Mouse (Mus musculus) liver, adult 2 months (tissue): ENCODE measurements around the gene Pla2g4f.

ENCODE experiments used
- CTCF ChIP-seq: fragments of 200-500 bp; IDR thresholded peaks from 2 replicates; pipeline ENCODE4 v1.5.1; 2011; ENCODE audit warnings: low read depth, low read length, control low read depth
- POLR2A ChIP-seq: fragments of 200-500 bp; IDR thresholded peaks from 2 replicates; pipeline ENCODE4 v1.6.1; 2011; ENCODE audit warnings: low read length, control low read depth; ENCODE audit not compliant: insufficient read depth; ENCODE audit errors: extremely low read depth

DNA sequence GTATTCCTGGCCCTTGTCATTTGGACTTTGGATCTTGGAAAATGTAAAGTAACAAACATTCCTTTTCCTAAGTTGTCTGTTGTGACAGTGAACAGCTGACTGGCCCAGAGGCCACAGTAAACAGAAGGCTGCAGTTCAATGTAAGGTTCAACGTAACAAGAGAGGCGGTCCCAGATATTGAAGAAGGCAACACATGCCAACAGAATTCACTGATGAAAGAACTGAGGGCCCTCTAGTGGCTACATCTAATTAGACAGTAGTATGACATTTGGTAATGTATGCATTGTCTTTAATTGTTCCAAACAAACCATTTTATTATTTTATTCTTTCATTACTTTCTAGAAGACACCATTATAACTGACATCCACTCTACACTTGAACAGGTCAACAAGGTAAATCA lies 23.9 kb upstream of the Pla2g4f start:
- no peak for TF ChIP-seq CTCF
- TF ChIP-seq POLR2A, result no peak
